Mouse (Mus musculus): ENCODE results near the gene Tmem102. TPM values are rescaled to one million over a fixed set of nuclear protein-coding genes. Genes with fewer than 3 reads are reported as not detected.
A peak's percentile ranks its signal among the peaks of the same experiment; 100 is the strongest.

Tmem102 gene
- total and polyA plus RNA-seq, 3 experiments: 0.08 TPM; not detected in 2

GRCm38 (mm10) chr11:69853994-69854393 is 48.6 kb upstream of the Tmem102 start:
- H3K4me1 ChIP-seq (ENCODE audit: control insufficient read depth in 1 of 2, insufficient read depth in 2 of 2): peaks cover 6 to 20% of the 10 kb centered on the region in 2 experiments
- H3K9ac ChIP-seq (ENCODE audit: insufficient read depth, low read depth): no peak overlapping the region

GRCm38 (mm10) chr11:69850754-69851153 is 45.3 kb upstream of the Tmem102 start:
- TF ChIP-seq ZNF384 (IDR thresholded peaks at IDR 0.05; ENCODE audit: low read depth, low read length) (no peak), PAX5 (IDR thresholded peaks at IDR 0.05; ENCODE audit: low read length) (no peak)
- DNase-seq (ENCODE audit: extremely low read depth): no peak
- no peak overlapping the region for H3K27ac ChIP-seq (ENCODE audit: insufficient read depth, low read depth)
- H3K9ac ChIP-seq (ENCODE audit: insufficient read depth, low read depth): no peak overlapping the region
- H3K27me3 ChIP-seq (replicated peaks): no peaks in the 10 kb centered on the region
- H3K4me3 ChIP-seq (replicated peaks in 1 of 3; ENCODE audit: low read depth in 2 of 3, low read length in 2 of 3, poor library complexity in 1 of 3): no peak overlapping the region
- no peaks in the 10 kb centered on the region for H3K9me3 ChIP-seq (replicated peaks; ENCODE audit: low read length)
- H3K79me2 ChIP-seq (replicated peaks; ENCODE audit: control insufficient read depth, extremely low read depth, insufficient read depth, poor library complexity, severe bottlenecking): no peaks in the 10 kb centered on the region
- dilution Hi-C loops (cut with MboI; ENCODE audit: extremely low pct_ligation_motif_present, extremely low pct_unique_long_range_greater_than_20kb, low sequenced_read_pairs) (no loop called here), in situ Hi-C loops (cut with MboI; ENCODE audit: low pct_ligation_motif_present, low pct_unique_long_range_greater_than_20kb, low sequenced_read_pairs) (no loop called here)
- H3K4me2 ChIP-seq (ENCODE audit: insufficient read depth, low read depth, poor library complexity, severe bottlenecking): no peak overlapping the region
- peaks cover 5 to 24% of the 10 kb centered on the region in 2 experiments for H3K4me1 ChIP-seq (ENCODE audit: control insufficient read depth in 1 of 2, insufficient read depth in 2 of 2)
- H3K36me3 ChIP-seq (replicated peaks in 1 of 2; ENCODE audit: control insufficient read depth in 1 of 2, insufficient read depth in 1 of 2, low read length in 1 of 2): peaks cover 0 to 47% of the 10 kb centered on the region in 2 experiments

More at GRCm38 (mm10) chr11:69853994-69854393, 48.6 kb upstream of the Tmem102 start:
- in situ Hi-C loops (cut with MboI; ENCODE audit: low pct_ligation_motif_present, low pct_unique_long_range_greater_than_20kb, low sequenced_read_pairs) (no loop called here), dilution Hi-C loops (cut with MboI; ENCODE audit: extremely low pct_ligation_motif_present, extremely low pct_unique_long_range_greater_than_20kb, low sequenced_read_pairs) (no loop called here)
- Histone ChIP-seq H3K36me3 (replicated peaks in 1 of 2; ENCODE audit: control insufficient read depth in 1 of 2, insufficient read depth in 1 of 2, low read length in 1 of 2) (peaks cover 0 to 35% of the 10 kb centered on the region in 2 experiments), H3K4me3 (replicated peaks in 1 of 3; ENCODE audit: low read depth in 2 of 3, low read length in 2 of 3, poor library complexity in 1 of 3) (no peak overlapping the region), H3K9me3 (replicated peaks; ENCODE audit: low read length) (no peaks in the 10 kb centered on the region), H3K4me2 (ENCODE audit: insufficient read depth, low read depth, poor library complexity, severe bottlenecking) (no peak overlapping the region), H3K27ac (ENCODE audit: insufficient read depth, low read depth) (no peak overlapping the region), H3K27me3 (replicated peaks) (no peaks in the 10 kb centered on the region), H3K79me2 (replicated peaks; ENCODE audit: control insufficient read depth, extremely low read depth, insufficient read depth, poor library complexity, severe bottlenecking) (no peaks in the 10 kb centered on the region)
- TF ChIP-seq BHLHE40 (IDR thresholded peaks at IDR 0.05; ENCODE audit: low read depth, low read length) (no peak; the same call in 1 of the 2 replicates), USF2 (conservative IDR thresholded peaks at IDR 0.05; ENCODE audit: low read depth, low read length) (peak; percentile 75), USF1 (IDR thresholded peaks at IDR 0.05; ENCODE audit: low read depth, low read length) (peak; percentile 72)
- DNase-seq (ENCODE audit: extremely low read depth): no peak

DNA sequence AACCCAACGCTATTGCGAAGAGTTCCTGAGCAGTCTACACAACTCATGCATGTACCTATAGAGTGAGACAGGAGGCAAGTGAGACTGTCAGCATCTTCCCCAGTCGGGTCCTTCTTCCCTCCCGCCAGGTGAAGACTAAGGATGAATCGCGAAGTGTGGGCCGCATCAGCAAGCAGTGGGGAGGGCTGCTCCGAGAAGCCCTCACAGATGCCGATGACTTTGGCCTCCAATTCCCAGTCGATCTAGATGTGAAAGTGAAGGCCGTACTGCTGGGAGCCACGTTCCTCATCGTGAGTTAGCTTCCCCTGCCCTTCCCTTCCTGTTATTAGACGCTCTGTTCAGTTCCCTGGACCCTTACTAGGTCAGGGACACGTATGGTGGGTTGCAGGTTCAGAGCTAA is 44.5 kb upstream of the Tmem102 start:
- in situ Hi-C loops (cut with MboI; ENCODE audit: low pct_ligation_motif_present, low pct_unique_long_range_greater_than_20kb, low sequenced_read_pairs) (no loop called here), dilution Hi-C loops (cut with MboI; ENCODE audit: extremely low pct_ligation_motif_present, extremely low pct_unique_long_range_greater_than_20kb, low sequenced_read_pairs) (no loop called here)
- no peaks in the 10 kb centered on the region for H3K9me3 ChIP-seq (replicated peaks; ENCODE audit: low read length)
- no peak overlapping the region for H3K4me3 ChIP-seq (replicated peaks in 1 of 3; ENCODE audit: low read depth in 2 of 3, low read length in 2 of 3, poor library complexity in 1 of 3)
- no peaks in the 10 kb centered on the region for H3K79me2 ChIP-seq (replicated peaks; ENCODE audit: control insufficient read depth, extremely low read depth, insufficient read depth, poor library complexity, severe bottlenecking)
- H3K36me3 ChIP-seq (replicated peaks in 1 of 2; ENCODE audit: control insufficient read depth in 1 of 2, insufficient read depth in 1 of 2, low read length in 1 of 2): peaks cover 0 to 47% of the 10 kb centered on the region in 2 experiments
- H3K4me1 ChIP-seq (ENCODE audit: control insufficient read depth in 1 of 2, insufficient read depth in 2 of 2): peaks cover 5 to 24% of the 10 kb centered on the region in 2 experiments
- H3K4me2 ChIP-seq (ENCODE audit: insufficient read depth, low read depth, poor library complexity, severe bottlenecking): no peak overlapping the region
- DNase-seq (ENCODE audit: extremely low read depth): no peak
- H3K27me3 ChIP-seq (replicated peaks): no peaks in the 10 kb centered on the region
- no peak overlapping the region for H3K27ac ChIP-seq (ENCODE audit: insufficient read depth, low read depth)
- no peak for TF ChIP-seq E2F4 (IDR thresholded peaks at IDR 0.05; ENCODE audit: insufficient replicate concordance, low read depth, low read length)
- TF ChIP-seq CTCF (conservative IDR thresholded peaks at IDR 0.05 in 1 of 2, IDR thresholded peaks at IDR 0.05 in 1 of 2; ENCODE audit: low read depth in 2 of 2, low read length in 2 of 2): no peak
- no peak for TF ChIP-seq TCF12 (IDR thresholded peaks at IDR 0.05; ENCODE audit: low read depth, low read length)
- TF ChIP-seq PAX5 (IDR thresholded peaks at IDR 0.05; ENCODE audit: low read length): no peak
- no peak for TF ChIP-seq ELF1 (IDR thresholded peaks at IDR 0.05; ENCODE audit: low read depth, low read length)
- TF ChIP-seq KAT2A (IDR thresholded peaks at IDR 0.05; ENCODE audit: insufficient replicate concordance, low read length): no peak
- TF ChIP-seq POLR2AphosphoS2 (IDR thresholded peaks at IDR 0.05; ENCODE audit: low read depth, low read length): no peak
- no peak for TF ChIP-seq MAFK (IDR thresholded peaks at IDR 0.05; ENCODE audit: insufficient replicate concordance, low read length)
- no peak overlapping the region for H3K9ac ChIP-seq (ENCODE audit: insufficient read depth, low read depth)
